In the genomic region with DNA sequence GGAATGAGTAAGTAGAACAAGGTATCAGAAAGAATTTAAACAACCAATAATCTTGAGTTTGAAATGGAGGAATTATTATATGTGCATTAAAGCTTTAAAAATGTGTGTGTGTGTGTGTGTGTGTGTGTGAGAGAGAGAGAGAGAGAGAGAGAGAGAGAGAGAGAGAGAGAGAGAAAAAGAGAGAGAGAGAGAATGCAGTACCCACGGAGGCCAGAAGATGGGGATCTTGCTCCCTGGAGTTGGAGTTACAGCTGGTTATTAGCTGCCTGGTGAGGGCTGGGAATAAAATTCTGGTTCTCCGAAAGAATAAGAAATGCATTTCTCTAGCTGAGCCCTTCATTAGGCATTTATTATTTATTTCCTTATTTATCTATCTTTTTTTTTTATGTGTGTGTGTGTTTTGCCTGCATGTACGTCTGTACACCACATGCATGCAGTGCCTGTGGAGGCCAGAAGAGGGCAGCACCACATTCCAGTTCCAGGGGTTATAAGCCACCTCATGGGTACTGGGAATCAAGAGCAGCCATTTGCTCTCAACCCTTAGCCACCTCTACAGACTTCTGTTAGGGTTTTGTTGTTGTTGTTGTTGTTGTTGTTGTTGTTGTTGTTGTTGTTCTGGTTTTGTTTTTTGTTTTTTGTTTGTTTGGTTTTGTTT, we compare ENCODE assay signal across 10 mouse cellular contexts. TPM values are rescaled to one million over a fixed set of nuclear protein-coding genes. Genes with fewer than 3 reads are reported as not detected.
DNase-seq lines count a peak whose midpoint lies in the region; ATAC-seq and TF ChIP-seq lines count a peak whose summit lies in the region.
"Had no signal": no experiment of that assay in that cellular context is flagged by ENCODE, and none has a peak within 500 bp of the region (broad histone marks: within the 10 kb centered on the region; RNA-seq: fewer than 3 reads in every experiment).

No protein-coding gene starts in this region.

- 0 out of 2 replicates have a peak, but pooled peaks have one; percentile 28 for TF ChIP-seq CTCF in G1E (IDR thresholded peaks at IDR 0.05; ENCODE audit: low read depth, low read length)

- H3K9ac ChIP-seq in hindbrain, embryonic 14.5 days: no peak overlapping the region
- no peak overlapping the region for H3K9ac ChIP-seq in neural tube, embryonic 15.5 days (replicated peaks)
- H3K9ac ChIP-seq: limb, embryonic 15.5 days had no signal

- H3K4me2 ChIP-seq in hindbrain, embryonic 14.5 days (replicated peaks): no peak overlapping the region
- H3K4me2 ChIP-seq in neural tube, embryonic 15.5 days: no peak overlapping the region
- H3K4me2 ChIP-seq: limb, embryonic 15.5 days had no signal

- no peak for ATAC-seq in hindbrain, embryonic 14.5 days (ENCODE audit: low FRiP score)
- no peak for ATAC-seq in G1E (ENCODE audit: extremely low read depth, insufficient number of reproducible peaks, low FRiP score, poor library complexity, severe bottlenecking)
- ATAC-seq in neural tube, embryonic 15.5 days (ENCODE audit: low FRiP score): no peak

- H3K27ac ChIP-seq in hindbrain, embryonic 10.5 days: no peak overlapping the region
- H3K27ac ChIP-seq in hindbrain, embryonic 14.5 days: no peak overlapping the region
- H3K27ac ChIP-seq in limb, embryonic 10.5 days: no peak overlapping the region
- no peak overlapping the region for H3K27ac ChIP-seq in neural tube, embryonic 15.5 days (replicated peaks)
- H3K27ac ChIP-seq: limb, embryonic 15.5 days had no signal

- no peak overlapping the region for H3K4me3 ChIP-seq in hindbrain, embryonic 10.5 days
- H3K4me3 ChIP-seq in hindbrain, embryonic 14.5 days (replicated peaks; ENCODE audit: low read length): no peak overlapping the region
- no peak overlapping the region for H3K4me3 ChIP-seq in G1E (ENCODE audit: low read depth, low read length)
- H3K4me3 ChIP-seq in limb, embryonic 10.5 days: no peak overlapping the region
- H3K4me3 ChIP-seq in neural tube, embryonic 15.5 days (replicated peaks): no peak overlapping the region
- H3K4me3 ChIP-seq: limb, embryonic 15.5 days had no signal

- no peaks in the 10 kb centered on the region for H3K36me3 ChIP-seq in hindbrain, embryonic 10.5 days
- H3K36me3 ChIP-seq in hindbrain, embryonic 14.5 days (replicated peaks; ENCODE audit: control insufficient read depth, insufficient read depth): no peaks in the 10 kb centered on the region
- no peaks in the 10 kb centered on the region for H3K36me3 ChIP-seq in G1E (replicated peaks)
- no peaks in the 10 kb centered on the region for H3K36me3 ChIP-seq in limb, embryonic 10.5 days
- H3K36me3 ChIP-seq in neural tube, embryonic 15.5 days: no peaks in the 10 kb centered on the region
- H3K36me3 ChIP-seq: limb, embryonic 15.5 days had no signal

- peak; percentile 21 for DNase-seq in hindbrain, embryonic 10.5 days (ENCODE audit: low spot score)
- DNase-seq in hindbrain, embryonic 14.5 days (ENCODE audit: low spot score): no peak
- peak; percentile 35 for DNase-seq in 3T3-L1 (ENCODE audit: low read depth, low spot score)
- no peak for DNase-seq in G1E (ENCODE audit: low spot score)
- DNase-seq in limb, embryonic 10.5 days (ENCODE audit: low spot score): peak; percentile 45
- no peak for DNase-seq in ovary, postnatal 36 days (ENCODE audit: low spot score)
- no peak for DNase-seq in urinary bladder, postnatal 14 days (ENCODE audit: low spot score)
- DNase-seq: gastrocnemius, postnatal 36 days had no signal

- H3K27me3 ChIP-seq in hindbrain, embryonic 10.5 days (ENCODE audit: insufficient read depth, poor library complexity, severe bottlenecking): no peaks in the 10 kb centered on the region
- no peaks in the 10 kb centered on the region for H3K27me3 ChIP-seq in hindbrain, embryonic 14.5 days (ENCODE audit: control insufficient read depth, insufficient read depth, low read length)
- no peaks in the 10 kb centered on the region for H3K27me3 ChIP-seq in G1E (ENCODE audit: insufficient read depth, low read length)
- no peaks in the 10 kb centered on the region for H3K27me3 ChIP-seq in limb, embryonic 10.5 days (ENCODE audit: low read depth, poor library complexity, severe bottlenecking)
- H3K27me3 ChIP-seq in neural tube, embryonic 15.5 days (replicated peaks): no peaks in the 10 kb centered on the region
- H3K27me3 ChIP-seq: limb, embryonic 15.5 days had no signal

- H3K9me3 ChIP-seq in hindbrain, embryonic 10.5 days: peaks cover 8% of the 10 kb centered on the region; the same call in 1 of the 2 replicates
- 0 out of 2 replicates have a peak, but pooled peaks cover 5% of the 10 kb centered on the region for H3K9me3 ChIP-seq in hindbrain, embryonic 14.5 days (ENCODE audit: control insufficient read depth, low read length)
- peaks cover 21% of the 10 kb centered on the region for H3K9me3 ChIP-seq in G1E (replicated peaks)
- no peaks in the 10 kb centered on the region for H3K9me3 ChIP-seq in limb, embryonic 10.5 days (replicated peaks)
- no peaks in the 10 kb centered on the region for H3K9me3 ChIP-seq in neural tube, embryonic 15.5 days (replicated peaks)
- H3K9me3 ChIP-seq: limb, embryonic 15.5 days had no signal

- no peaks in the 10 kb centered on the region for H3K4me1 ChIP-seq in hindbrain, embryonic 10.5 days (replicated peaks)
- no peaks in the 10 kb centered on the region for H3K4me1 ChIP-seq in hindbrain, embryonic 14.5 days (replicated peaks; ENCODE audit: control insufficient read depth, insufficient read depth, low read length)
- no peaks in the 10 kb centered on the region for H3K4me1 ChIP-seq in G1E (ENCODE audit: insufficient read depth, low read depth, low read length)
- no peaks in the 10 kb centered on the region for H3K4me1 ChIP-seq in limb, embryonic 10.5 days
- H3K4me1 ChIP-seq in neural tube, embryonic 15.5 days: peaks cover under 1% of the 10 kb centered on the region; the same call in 1 of the 2 replicates
- H3K4me1 ChIP-seq: limb, embryonic 15.5 days had no signal

- 41% methylated on average over 3 of the region's 3 CpGs for WGBS in hindbrain, embryonic 10.5 days
- WGBS in hindbrain, embryonic 14.5 days: 33% methylated on average over 3 of the region's 3 CpGs
- 40% methylated on average over 3 of the region's 3 CpGs for WGBS in limb, embryonic 10.5 days
- 46% methylated on average over 3 of the region's 3 CpGs for WGBS in neural tube, embryonic 15.5 days

RNA-seq across cellular contexts. Expression of a gene that starts 13.9 kb away (rescaled TPM):
- 12.2 and 17.5 TPM in 2 replicates for polyA plus RNA-seq in hindbrain, embryonic 10.5 days (2016; fragmentation: Nextera tagmentation; extraction: Ambion mirVana)
- polyA plus RNA-seq in hindbrain, embryonic 14.5 days (2014; fragmentation: Nextera tagmentation; extraction: Ambion mirVana): 8.5 and 10.4 TPM in 2 replicates
- total RNA-seq in G1E (2014; fragmentation: Nextera tagmentation): not detected in 2 replicates
- 0.06 and 0.22 TPM in 2 replicates for total RNA-seq in G1E (2017)
- polyA plus RNA-seq in G1E (2012): not detected in 2 replicates
- polyA plus RNA-seq in limb, embryonic 10.5 days (2016; fragmentation: Nextera tagmentation; extraction: Ambion mirVana): 2.6 and 3.3 TPM in 2 replicates
- 13.2 and 13.3 TPM in 2 replicates for polyA plus RNA-seq in neural tube, embryonic 15.5 days (2015; fragmentation: Nextera tagmentation; extraction: Ambion mirVana)

Comparison
In these comparisons a context has a peak if more than half of its experiments do, and no peak if none do; other contexts are left out.
1. DNase-seq: peak in hindbrain, embryonic 10.5 days (single experiment), 3T3-L1 (single experiment) and limb, embryonic 10.5 days (single experiment); none in hindbrain, embryonic 14.5 days (single experiment), G1E (single experiment), ovary, postnatal 36 days (single experiment) and urinary bladder, postnatal 14 days (single experiment).